Mouse (Mus musculus): ENCODE data around the gene Aldh4a1.

The Aldh4a1 gene

DNA sequence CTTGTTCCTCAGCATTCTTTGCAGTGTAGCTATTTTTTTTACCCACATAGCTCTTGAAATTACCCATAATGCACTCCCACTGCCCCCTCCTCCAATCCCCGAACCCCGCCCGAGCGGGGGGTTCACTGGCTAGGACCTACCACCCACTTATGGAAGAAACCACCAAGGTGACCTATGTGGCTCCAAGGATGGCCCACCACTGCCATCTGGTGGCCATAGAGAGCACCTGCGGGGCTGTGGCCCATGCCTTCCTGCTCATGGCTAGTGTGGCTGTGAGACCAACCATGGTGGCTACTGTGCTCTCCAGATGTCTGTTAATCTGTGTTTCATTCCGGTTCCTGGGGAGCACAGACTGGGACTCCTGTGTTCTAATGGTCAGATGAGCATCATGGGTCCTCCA, 47.2 kb downstream of the Aldh4a1 start:
- peak; percentile 39 to 44 for DNase-seq (ENCODE audit: low spot score in 2 of 2)

DNA sequence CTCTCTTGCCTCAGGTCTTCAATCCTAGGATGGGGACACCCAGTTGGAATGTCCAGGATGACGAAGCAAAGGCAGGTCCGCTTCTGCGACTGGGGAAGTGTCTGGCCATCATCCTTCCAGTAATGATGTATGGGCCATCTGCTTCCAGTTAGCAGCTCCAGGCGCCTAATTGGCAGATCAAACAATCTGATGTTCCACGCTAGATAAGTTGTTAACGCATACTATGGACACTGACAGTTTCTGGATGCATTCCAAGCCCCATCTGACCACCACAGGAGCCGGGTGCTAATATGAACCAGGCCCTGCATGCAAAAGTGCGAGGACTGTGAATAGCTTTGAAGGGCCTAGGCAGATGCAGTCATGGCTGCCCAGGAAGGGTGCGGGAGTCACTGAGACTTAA, 53.0 kb downstream of the Aldh4a1 start:
- no peak for DNase-seq (ENCODE audit: low spot score in 2 of 2)

DNA sequence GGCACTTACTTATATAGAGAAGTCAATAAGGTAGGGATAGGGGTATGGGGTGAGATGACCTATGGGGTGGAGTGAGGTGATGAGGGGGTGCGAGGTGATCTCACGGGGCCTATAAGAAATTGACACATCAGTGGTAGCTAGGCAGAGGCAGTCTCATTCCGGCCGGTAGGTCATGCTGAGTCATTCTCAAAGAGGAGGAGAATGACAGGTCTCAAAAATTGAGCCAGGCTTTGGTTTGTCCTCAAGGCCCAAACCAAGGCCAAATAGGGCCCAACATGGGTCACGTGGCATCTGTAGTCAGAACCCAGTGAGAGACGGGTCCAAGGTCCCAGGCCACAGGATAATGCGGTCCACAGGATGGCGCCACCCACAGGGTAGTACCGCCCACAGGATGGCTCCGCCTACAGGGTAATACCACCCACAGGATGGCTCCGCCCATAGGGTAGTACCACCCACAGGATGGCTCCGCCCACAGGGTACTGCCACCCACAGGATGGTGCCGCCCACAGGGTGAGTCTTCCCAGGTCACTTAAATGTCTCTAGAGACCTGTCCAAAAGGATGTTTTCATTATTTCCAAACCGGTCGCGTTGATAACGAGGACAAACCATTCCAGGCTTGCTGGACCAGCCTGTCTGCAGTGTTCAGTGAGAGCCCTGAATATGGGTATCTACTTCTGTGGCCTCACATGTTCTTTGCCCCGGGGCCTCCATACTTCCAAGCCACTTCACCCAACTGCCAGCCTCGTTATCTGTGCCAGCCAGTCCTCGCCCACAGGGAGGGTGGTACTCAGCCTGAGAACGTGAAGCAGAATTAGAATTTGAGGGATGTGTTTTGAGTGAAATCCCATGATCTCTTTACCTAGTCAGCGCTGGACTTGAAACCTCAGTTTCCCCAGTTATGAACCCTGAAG, 61.3 kb downstream of the Aldh4a1 start:
- no peak for DNase-seq (ENCODE audit: low spot score in 2 of 2)

DNA sequence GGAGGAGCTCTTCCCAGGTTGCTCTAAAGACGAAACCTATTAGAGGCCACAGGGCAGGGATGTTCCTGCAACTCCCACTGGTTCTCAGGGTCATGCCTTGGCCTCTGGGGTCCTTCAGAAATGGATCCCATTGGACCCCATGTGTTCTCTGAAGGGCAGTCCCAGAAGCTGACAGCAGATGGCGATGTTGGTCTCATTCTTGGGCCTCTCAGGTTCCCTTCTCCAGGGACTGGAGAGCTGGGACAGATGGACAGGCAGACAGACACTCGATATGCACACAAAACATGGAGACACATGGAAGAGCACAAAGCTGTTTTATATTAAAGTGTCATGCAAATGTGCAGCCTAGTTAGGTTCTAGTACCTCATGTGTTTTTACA, 62.0 kb downstream of the Aldh4a1 start:
- peak; percentile 48 to 50 for DNase-seq (ENCODE audit: low spot score in 2 of 2)

GRCm38 (mm10) chr4:139688058-139688457, 65.4 kb downstream of the Aldh4a1 start:
- DNase-seq (ENCODE audit: low spot score in 2 of 2) = no peak

DNA sequence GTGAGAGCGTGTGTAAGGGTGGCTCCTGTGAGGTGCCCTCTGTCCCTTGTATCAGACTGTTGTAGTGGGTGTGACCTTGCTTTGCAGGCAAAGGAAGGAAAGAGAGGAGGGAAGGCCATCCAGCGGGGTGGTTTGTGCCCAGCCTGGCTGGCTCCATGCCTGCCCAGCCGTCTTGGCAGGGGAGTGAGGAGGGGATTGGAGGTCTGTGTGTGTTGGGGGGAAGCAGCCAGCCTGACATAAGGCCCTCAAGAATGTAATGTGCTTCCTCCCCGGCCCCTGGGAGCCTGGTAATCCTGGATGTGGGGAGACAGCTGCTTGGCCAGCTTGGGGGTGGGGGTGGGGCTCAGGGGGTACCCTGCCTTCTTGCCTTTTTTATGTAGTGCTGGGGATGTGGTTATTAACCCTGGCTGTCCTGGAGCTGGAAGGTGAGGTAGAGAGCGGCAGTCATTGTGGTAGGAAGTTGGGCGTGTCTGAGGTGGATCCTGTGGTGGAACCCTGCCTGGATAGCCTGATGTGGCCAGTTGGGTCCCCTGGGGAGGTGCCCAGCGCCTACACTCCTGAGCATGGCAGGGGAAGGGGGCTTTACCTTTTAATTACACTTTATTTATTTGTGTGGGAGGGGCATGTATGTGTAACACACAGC, 67.1 kb downstream of the Aldh4a1 start:
- no peak for DNase-seq (ENCODE audit: low spot score in 2 of 2)

- DNase-seq (ENCODE audit: low spot score in 2 of 2) = no peak
These were observed 70.6 kb downstream of the Aldh4a1 start for GRCm38 (mm10) chr4:139693315-139693714.

DNA sequence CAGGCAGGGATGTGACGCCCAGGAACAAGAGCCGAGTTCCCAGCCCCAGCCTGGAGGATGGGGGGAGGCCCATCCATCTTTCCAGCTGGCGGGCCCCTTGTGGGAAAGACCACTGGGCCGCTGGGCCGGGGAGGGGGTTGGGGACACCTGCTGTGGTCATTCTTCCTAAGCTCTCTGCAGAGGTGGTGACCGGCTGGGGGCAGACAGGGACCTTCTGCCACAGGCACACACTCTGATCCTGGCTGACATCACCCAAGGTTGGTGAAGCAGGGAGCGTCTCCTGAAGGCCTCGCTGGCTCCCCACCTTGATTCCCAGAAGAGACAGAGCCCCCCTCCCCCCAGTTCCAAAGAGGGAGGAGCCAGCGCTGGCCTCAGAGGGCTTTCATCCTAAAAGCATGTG, 75.1 kb downstream of the Aldh4a1 start:
- no peak for DNase-seq (ENCODE audit: low spot score in 2 of 2)

DNA sequence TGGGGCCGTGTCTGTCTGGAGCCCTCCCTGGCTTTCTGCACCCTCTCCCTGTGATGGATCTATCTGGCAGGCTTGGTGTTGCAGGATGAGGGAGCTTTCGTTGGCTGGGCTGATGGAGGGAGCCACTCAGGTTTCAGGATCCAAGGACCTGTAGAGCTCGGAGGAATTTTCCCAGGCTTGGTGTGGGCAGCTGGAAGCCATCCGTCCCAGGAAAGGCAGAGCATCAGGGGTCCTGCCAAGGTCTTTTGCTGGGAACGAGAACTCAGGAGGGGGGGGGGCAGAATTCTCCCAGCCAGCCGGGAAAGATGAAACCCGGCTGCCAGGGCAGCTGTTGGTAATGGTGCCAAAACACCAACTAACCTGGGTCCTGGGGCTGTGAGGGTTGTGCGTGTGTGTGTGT, 75.9 kb downstream of the Aldh4a1 start:
- no peak for DNase-seq (ENCODE audit: low spot score in 2 of 2)

All from urinary bladder, postnatal 36 days (tissue).